Mouse (Mus musculus): ENCODE data around the gene Nutm2. TPM values are rescaled to one million over a fixed set of nuclear protein-coding genes. Genes with fewer than 3 reads are reported as not detected.
"Not testable (repeated sequence)": the region's sequence is repeated elsewhere in the genome, so short reads cannot be mapped to it uniquely, and the experiment has no call there.

Nutm2 gene
- not detected in 2 replicates for polyA plus RNA-seq (2015; fragmentation: Nextera tagmentation; extraction: Ambion mirVana)

DNA sequence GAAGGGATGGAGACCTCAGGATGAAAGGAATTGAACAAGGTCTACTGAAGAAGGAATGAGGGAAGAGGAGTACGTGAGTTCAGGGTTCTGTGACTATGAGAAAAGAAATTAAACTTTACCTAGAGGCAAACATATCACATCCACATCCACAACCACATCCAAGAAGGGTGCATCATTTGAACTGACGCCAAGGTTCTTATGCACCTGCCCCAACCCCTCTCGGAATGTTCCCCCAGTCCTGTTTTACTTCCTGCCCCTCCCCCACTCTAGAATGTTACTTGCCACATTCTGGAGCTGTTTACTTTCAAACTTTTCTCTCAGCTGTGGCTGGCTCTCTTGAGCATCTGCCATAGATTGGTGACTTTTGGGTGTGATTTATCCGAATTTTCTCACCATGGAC is at the start of gene Nutm2:
Nutm2 (plus strand) TSS at position 301 of the 400 bp plus-strand sequence.
- Histone ChIP-seq H3K9ac (no peak within 1 kb of the TSS), H3K4me1 (replicated peaks) (no peaks in the 10 kb centered on the region; the same call in 1 of the 2 replicates), H3K4me2 (no peak within 1 kb of the TSS), H3K9me3 (replicated peaks) (no peaks in the 10 kb centered on the region), H3K4me3 (no peak within 1 kb of the TSS), H3K27me3 (no peaks in the 10 kb centered on the region), H3K27ac (no peak within 1 kb of the TSS), H3K36me3 (no peaks in the 10 kb centered on the region)
- 70% methylated on average over 4 of the region's 4 CpGs for whole genome bisulfite sequencing
- ATAC-seq (replicated peaks; ENCODE audit: insufficient number of reproducible peaks, insufficient read depth, low FRiP score, low read depth), result no peak

DNA sequence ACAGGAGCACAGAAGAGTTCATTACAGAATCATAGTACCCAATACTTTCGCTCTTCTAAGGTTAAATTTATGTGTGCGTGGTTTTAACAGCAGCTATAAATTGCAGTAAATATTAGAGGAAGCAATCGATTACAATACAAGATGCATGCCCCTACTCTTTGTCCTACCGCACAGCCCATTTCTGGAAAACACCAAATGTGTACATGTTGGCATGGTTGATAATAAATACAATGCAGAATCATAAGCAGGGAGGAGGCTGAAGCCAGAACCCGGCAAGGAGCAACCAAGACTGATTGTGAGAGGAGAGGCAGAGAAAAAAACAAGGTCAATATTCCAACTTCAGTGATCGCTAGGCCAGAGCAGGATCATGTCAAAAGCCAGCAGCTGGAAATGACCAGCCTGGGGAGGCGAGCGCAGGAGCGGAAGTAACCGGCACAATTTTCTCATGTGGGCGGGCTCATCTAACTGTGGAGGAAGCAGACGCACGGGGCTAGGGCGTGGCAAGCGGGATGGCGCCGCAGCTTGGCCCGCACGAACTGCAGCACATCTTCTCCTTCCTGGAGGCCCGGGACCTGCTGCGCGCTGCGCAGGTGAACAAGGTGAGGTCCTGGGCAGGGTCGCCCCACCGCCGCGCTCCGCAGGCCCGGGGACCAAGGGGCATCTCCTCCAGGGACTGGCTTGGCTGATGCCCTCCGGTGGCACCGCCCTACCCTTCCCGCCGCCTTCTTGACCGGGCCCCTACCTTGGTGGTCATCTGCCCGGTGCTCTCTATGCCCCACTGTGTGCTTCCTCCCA is 49.5 kb upstream of the Nutm2 start, which contains the start of gene Fbxw17:
Fbxw17 (plus strand) TSS at position 476 of the 795 bp plus-strand sequence.
- Histone ChIP-seq H3K4me3 (peak within 1 kb of the TSS; percentile 75), H3K9me3 (replicated peaks) (no peaks in the 10 kb centered on the region), H3K36me3 (peaks cover 13% of the 10 kb centered on the region; the same call in 1 of the 2 replicates), H3K4me2 (peak within 1 kb of the TSS; percentile 76), H3K27ac (peak within 1 kb of the TSS; percentile 29; the same call in 1 of the 2 replicates), H3K27me3 (no peaks in the 10 kb centered on the region), H3K4me1 (replicated peaks) (peaks cover 5% of the 10 kb centered on the region), H3K9ac (peak within 1 kb of the TSS; percentile 66)
- 12% methylated on average over 34 of the region's 35 CpGs for WGBS
- peak; percentile 93 for ATAC-seq (replicated peaks; ENCODE audit: insufficient number of reproducible peaks, insufficient read depth, low FRiP score, low read depth)

DNA sequence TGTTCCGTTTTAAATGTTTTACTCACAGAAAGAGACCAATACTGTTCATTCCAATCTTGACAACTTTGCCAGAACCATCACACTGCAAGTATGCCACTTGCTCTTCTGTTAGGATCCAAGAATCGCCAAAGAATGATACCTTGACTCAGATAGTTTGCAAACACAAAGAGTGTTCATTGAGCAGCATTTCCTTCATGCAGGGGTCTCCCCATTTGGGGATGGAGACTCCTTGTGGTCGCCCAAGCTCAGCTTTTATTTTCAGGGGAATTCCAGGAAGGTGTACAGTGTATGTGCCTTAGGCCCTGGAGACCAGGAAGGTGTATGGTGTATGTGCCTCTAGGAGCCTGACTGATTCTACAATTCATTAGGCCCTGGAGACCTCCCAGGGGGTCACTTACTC is 48.7 kb upstream of the Nutm2 start:
- Histone ChIP-seq H3K36me3 (peaks cover 21% of the 10 kb centered on the region), H3K4me2 (peak overlapping the region; percentile 76), H3K9ac (peak overlapping the region; percentile 66), H3K4me3 (peak overlapping the region; percentile 75), H3K9me3 (replicated peaks) (no peaks in the 10 kb centered on the region), H3K27me3 (no peaks in the 10 kb centered on the region), H3K27ac (peak overlapping the region; percentile 29; the same call in 1 of the 2 replicates), H3K4me1 (replicated peaks) (peaks cover 5% of the 10 kb centered on the region)
- 35% methylated on average over 3 of the region's 3 CpGs for WGBS
- no peak for ATAC-seq (replicated peaks; ENCODE audit: insufficient number of reproducible peaks, insufficient read depth, low FRiP score, low read depth)

DNA sequence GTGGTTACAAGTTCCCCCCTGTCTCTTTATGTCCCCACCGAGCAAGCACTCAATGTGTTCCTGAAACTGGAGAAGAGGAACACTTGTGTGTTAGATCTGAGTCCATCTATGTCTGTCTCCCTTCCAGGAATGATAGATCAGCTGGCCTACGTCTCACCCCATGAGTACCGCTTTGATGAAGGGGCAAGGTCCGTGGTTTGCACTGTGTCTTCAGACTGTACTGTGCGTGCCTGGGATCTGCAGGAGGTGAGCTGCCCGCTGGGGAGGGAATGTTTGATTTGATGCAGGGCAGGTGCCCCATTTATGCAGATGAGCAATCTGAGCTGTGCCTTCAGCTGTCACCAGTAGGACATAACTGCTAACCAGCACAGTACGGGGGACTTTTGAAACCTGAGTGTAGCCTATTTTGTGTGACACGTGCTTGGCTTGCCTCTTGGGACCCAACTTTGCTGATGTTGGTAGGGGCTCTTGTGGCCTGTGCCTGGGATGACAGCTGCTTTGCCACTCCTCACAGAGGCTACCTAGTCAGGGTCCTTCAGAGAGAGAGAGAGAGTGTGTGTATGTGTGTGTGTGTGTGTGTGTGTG is 43.4 kb upstream of the Nutm2 start:
- WGBS, result 84% methylated on average over 8 of the region's 8 CpGs
- no peak for ATAC-seq (replicated peaks; ENCODE audit: insufficient number of reproducible peaks, insufficient read depth, low FRiP score, low read depth)
- no peaks in the 10 kb centered on the region for H3K9me3 ChIP-seq (replicated peaks)
- no peak overlapping the region for H3K4me3 ChIP-seq
- no peaks in the 10 kb centered on the region for H3K27me3 ChIP-seq
- H3K27ac ChIP-seq, result no peak overlapping the region
- H3K36me3 ChIP-seq, result peaks cover 64% of the 10 kb centered on the region
- H3K4me1 ChIP-seq (replicated peaks), result peaks cover under 1% of the 10 kb centered on the region
- H3K9ac ChIP-seq, result no peak overlapping the region
- no peak overlapping the region for H3K4me2 ChIP-seq

DNA sequence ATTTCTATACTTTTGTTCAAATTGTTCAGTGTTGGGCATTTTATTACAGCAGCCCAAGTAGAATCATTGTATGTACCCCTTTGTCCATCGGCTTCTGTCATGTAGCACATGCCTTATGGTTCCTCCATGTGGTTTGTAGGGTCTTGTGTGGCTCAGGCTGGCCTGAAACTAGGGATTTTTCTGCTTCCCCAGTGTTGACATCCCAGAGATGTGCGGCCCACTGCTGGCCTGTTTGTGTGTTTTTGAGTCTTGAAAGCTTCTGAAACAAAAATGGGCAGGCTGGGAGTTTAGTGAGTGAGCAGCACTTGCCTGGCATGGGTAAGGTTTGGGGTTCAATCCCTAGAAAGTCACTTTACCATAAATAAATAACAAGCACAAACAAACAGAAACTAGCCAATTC is 42.6 kb upstream of the Nutm2 start:
- H3K9me3 ChIP-seq (replicated peaks), result no peaks in the 10 kb centered on the region
- H3K4me3 ChIP-seq, result no peak overlapping the region
- H3K9ac ChIP-seq, result no peak overlapping the region
- peaks cover 72% of the 10 kb centered on the region for H3K36me3 ChIP-seq
- H3K4me2 ChIP-seq, result no peak overlapping the region
- H3K4me1 ChIP-seq (replicated peaks), result no peaks in the 10 kb centered on the region
- ATAC-seq (replicated peaks; ENCODE audit: insufficient number of reproducible peaks, insufficient read depth, low FRiP score, low read depth), result no peak
- H3K27me3 ChIP-seq, result no peaks in the 10 kb centered on the region
- H3K27ac ChIP-seq, result no peak overlapping the region
- WGBS, result 85% methylated on average over 2 of the region's 2 CpGs

DNA sequence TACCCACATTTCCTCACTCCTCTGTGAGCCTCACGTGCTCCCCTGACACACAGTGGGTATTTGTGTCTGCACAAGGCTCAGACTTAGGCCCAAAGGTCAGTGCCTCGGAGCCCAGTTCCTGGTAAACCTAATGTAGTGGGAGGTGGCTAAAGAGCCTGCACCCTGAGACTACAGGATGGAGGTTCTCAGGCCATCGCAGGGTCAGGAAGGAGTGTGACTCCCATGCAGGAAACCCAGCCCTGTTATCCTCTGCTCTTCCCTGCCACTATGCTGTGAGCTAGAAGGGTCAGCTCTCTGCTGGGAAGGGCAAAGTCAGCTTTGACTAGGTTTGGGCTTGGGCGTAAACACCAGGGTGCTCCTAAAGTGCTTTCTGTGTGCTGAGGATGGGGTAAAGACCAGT is 40.4 kb upstream of the Nutm2 start:
- Histone ChIP-seq H3K4me3 (no peak overlapping the region), H3K9me3 (replicated peaks) (no peaks in the 10 kb centered on the region), H3K27ac (no peak overlapping the region), H3K9ac (no peak overlapping the region), H3K36me3 (peaks cover 75% of the 10 kb centered on the region), H3K4me2 (no peak overlapping the region), H3K4me1 (replicated peaks) (no peaks in the 10 kb centered on the region), H3K27me3 (no peaks in the 10 kb centered on the region)
- 79% methylated on average over 4 of the region's 4 CpGs for WGBS
- ATAC-seq (replicated peaks; ENCODE audit: insufficient number of reproducible peaks, insufficient read depth, low FRiP score, low read depth), result no peak

DNA sequence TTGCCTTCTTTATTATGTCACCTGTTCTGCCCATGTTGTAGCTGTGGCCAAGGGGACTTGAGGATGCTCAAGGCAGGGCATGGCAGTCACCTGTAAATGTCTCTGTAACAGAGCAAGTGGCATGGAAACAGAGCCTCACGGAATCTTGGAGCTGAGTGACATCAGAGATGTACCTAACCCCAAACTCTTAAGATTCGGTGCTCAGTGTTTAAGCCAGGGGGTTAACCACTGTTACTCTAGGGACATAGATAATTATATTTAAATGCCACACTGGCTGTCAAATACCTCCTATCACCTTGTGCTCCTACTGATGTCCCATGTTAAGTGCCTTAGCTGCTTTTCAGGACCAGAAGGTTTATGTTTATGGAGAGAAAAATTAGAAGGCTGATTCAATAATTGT is 23.3 kb upstream of the Nutm2 start, which contains the start of gene Gm47429:
Gm47429 (minus strand) TSS at position 101 of the 400 bp plus-strand sequence.
- Histone ChIP-seq H3K9ac (no peak within 1 kb of the TSS), H3K4me2 (no peak within 1 kb of the TSS), H3K27me3 (no peaks in the 10 kb centered on the region), H3K9me3 (replicated peaks) (no peaks in the 10 kb centered on the region), H3K4me1 (replicated peaks) (no peaks in the 10 kb centered on the region), H3K27ac (no peak within 1 kb of the TSS), H3K4me3 (no peak within 1 kb of the TSS), H3K36me3 (no peaks in the 10 kb centered on the region)
- ATAC-seq (replicated peaks; ENCODE audit: insufficient number of reproducible peaks, insufficient read depth, low FRiP score, low read depth), result no peak
- WGBS, result 72% methylated on average over 2 of the region's 2 CpGs

DNA sequence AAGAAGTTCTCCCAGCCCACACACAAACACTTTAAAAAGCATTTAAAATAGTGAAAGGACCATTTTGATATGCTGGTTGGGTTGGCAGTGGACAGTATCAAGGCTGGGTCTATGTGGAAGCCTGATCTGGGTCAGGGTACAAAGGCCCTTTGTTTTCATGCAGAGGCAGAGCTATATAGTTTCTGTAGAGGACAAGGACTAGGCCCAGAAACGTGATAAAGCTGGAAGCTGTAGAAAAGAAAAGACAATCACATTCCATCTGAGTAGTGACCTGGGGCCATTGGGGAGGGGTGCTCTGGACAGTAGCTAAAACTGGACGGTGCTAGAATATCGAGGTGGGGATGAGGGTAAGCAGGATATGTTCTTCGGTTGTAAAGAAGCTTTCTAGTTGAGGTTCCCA is 21.8 kb upstream of the Nutm2 start:
- H3K9me3 ChIP-seq (replicated peaks), result no peaks in the 10 kb centered on the region
- no peaks in the 10 kb centered on the region for H3K4me1 ChIP-seq (replicated peaks)
- no peak overlapping the region for H3K4me2 ChIP-seq
- no peak for ATAC-seq (replicated peaks; ENCODE audit: insufficient number of reproducible peaks, insufficient read depth, low FRiP score, low read depth)
- H3K27me3 ChIP-seq, result no peaks in the 10 kb centered on the region
- 59% methylated on average over 4 of the region's 4 CpGs for WGBS
- H3K27ac ChIP-seq, result no peak overlapping the region
- no peak overlapping the region for H3K9ac ChIP-seq
- H3K4me3 ChIP-seq, result no peak overlapping the region
- H3K36me3 ChIP-seq, result no peaks in the 10 kb centered on the region

DNA sequence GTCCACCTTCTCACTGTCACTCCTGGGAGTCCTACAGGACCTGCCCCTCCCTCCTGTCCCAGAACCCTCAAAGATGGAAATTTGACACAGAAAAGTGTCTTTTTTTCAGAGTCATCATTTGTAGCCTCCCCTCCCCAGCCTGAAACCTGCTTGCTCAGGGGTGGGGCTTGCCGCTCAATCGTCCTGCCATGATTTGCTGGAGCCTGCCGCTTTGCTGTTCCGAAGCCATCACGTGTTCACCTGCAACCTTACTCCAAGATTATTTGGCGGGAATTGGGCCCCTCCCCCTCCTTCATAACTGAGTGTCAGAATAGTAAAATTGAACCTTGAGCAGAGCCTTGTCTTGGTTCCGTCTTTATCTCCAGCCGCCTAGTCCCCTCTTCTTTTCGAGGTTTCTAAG is 14.8 kb upstream of the Nutm2 start:
- not testable (repeated sequence) for ATAC-seq (replicated peaks; ENCODE audit: insufficient number of reproducible peaks, insufficient read depth, low FRiP score, low read depth); H3K9ac ChIP-seq; H3K36me3 ChIP-seq; H3K4me3 ChIP-seq; H3K4me1 ChIP-seq (replicated peaks); H3K27me3 ChIP-seq; H3K9me3 ChIP-seq (replicated peaks); H3K27ac ChIP-seq; H3K4me2 ChIP-seq
- 56% methylated on average over 9 of the region's 9 CpGs for WGBS

DNA sequence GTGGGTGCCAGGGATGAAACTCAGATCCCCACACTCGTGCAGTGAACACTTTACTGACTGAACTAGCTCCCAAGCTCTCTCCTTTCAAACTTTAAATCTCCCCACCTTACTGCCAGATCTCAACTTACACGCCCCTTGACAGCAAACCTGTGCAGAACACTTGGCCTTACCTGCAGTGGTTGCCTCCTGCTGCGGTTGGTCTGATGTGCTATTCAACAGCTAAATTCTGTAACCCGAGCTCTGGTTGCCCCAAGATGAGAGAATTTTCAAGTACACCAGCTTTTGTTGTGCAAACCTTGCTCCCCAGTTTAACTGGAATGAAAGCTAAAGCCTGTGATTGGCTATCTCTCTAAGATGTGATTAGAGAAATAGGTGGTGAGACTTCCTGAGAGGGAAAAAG is 13.7 kb upstream of the Nutm2 start:
- Histone ChIP-seq H3K27me3 (no peaks in the 10 kb centered on the region), H3K9me3 (replicated peaks) (no peaks in the 10 kb centered on the region), H3K4me1 (replicated peaks) (no peaks in the 10 kb centered on the region), H3K4me3 (no peak overlapping the region), H3K4me2 (no peak overlapping the region), H3K36me3 (no peaks in the 10 kb centered on the region), H3K9ac (no peak overlapping the region), H3K27ac (no peak overlapping the region)
- no peak for ATAC-seq (replicated peaks; ENCODE audit: insufficient number of reproducible peaks, insufficient read depth, low FRiP score, low read depth)
- 22% methylated on average over 4 of the region's 4 CpGs for WGBS

DNA sequence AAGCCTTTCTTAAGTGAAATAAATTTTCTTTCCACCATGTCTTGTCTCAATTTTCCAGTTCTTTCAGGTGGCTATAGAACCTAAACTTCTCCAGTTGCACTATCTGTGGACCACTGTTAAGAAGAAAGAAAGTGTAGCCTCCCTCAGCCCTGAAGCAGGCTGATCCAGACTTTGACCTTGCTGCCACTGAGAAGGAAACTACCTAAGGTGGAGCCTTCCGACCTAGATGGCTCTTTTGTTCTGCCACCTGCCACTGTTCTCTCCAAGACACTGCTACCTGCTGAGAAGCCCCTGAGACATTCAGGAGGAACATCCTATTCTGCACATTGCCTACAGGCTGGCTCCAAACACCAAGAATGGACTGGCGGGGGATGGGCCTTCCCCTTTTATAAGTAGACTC is 6.7 kb upstream of the Nutm2 start:
- not testable (repeated sequence) for H3K4me1 ChIP-seq (replicated peaks); H3K27ac ChIP-seq; H3K4me3 ChIP-seq; H3K9me3 ChIP-seq (replicated peaks); ATAC-seq (replicated peaks; ENCODE audit: insufficient number of reproducible peaks, insufficient read depth, low FRiP score, low read depth); H3K27me3 ChIP-seq; H3K9ac ChIP-seq; H3K4me2 ChIP-seq; H3K36me3 ChIP-seq
- 56% methylated on average over 2 of the region's 2 CpGs for WGBS
